Mouse (Mus musculus): ENCODE measurements around the gene Rad51b. TPM values are rescaled to one million over a fixed set of nuclear protein-coding genes. Genes with fewer than 3 reads are reported as not detected.

Gene Rad51b
- polyA plus RNA-seq, 1 experiment from 2014 or later, result 3.3 TPM

DNA sequence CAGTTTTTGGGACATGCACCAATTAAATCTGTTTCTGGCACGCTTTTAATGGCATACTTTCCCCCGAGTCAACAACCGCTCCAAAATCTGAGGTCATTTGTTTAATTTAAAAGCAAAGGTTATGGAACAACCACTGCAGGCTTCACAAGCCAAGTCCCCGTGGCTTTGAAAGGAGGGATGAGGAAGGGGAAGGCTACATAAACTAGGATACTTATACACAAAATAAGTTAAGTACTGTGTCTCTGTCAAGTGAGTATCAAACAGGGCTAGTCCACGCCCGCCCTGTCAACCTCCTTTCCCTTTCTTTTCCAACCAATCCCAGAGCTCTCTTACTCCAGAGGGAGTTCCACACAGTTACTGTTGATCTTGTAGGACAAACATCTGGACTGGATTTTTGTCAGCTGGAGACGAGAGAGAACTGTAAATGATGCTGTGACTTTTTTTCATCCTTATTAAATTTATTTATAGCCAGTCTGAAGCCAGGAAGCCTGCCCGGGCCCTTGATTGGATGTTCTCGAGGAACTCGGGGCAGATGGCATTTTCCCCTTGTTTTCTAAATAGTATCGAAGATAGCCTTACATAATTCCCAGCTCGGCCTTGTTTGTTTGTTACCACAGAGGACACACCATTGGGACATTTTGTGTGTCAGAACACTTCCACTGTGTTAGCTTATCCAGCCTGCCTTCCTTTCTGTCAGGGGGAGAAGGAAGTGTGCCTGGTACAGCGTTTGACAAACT lies 378.5 kb downstream of the Rad51b start:
- Histone ChIP-seq H3K27me3 (no peaks in the 10 kb centered on the region), H3K9ac (no peak overlapping the region), H3K4me3 (no peak overlapping the region), H3K4me2 (no peak overlapping the region; the same call in 1 of the 2 replicates), H3K9me3 (replicated peaks) (no peaks in the 10 kb centered on the region), H3K27ac (peak overlapping the region; percentile 64), H3K36me3 (no peaks in the 10 kb centered on the region), H3K4me1 (replicated peaks) (peaks cover 28% of the 10 kb centered on the region)
- 46% methylated on average over 13 of the region's 13 CpGs for WGBS
- peak; percentile 50 for ATAC-seq (replicated peaks; ENCODE audit: insufficient number of reproducible peaks, insufficient read depth, low FRiP score, low read depth)

DNA sequence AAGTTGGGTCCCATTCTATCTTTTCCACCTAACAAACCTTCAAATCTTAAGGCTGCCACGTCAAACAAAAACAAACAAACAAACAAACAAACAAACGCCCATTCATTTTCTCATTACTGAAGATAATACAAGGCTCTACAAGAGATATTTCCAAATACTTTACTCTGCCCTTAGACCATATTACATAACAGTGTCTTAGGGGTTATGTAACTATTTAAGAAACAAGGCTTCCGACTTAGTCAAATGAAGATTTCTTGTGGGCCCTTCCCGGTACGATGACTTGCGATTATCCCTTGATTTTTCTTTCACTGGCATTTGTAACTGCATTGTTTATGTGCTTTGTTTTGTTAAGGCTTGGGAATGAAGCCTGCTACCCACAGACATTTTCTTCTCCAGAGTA lies 379.2 kb downstream of the Rad51b start:
- Histone ChIP-seq H3K4me3 (no peak overlapping the region), H3K27ac (peak overlapping the region; percentile 64), H3K4me1 (replicated peaks) (peaks cover 33% of the 10 kb centered on the region), H3K9me3 (replicated peaks) (no peaks in the 10 kb centered on the region), H3K4me2 (no peak overlapping the region), H3K36me3 (no peaks in the 10 kb centered on the region), H3K9ac (no peak overlapping the region), H3K27me3 (no peaks in the 10 kb centered on the region)
- WGBS, result 79% methylated on average over 6 of the region's 6 CpGs
- ATAC-seq (replicated peaks; ENCODE audit: insufficient number of reproducible peaks, insufficient read depth, low FRiP score, low read depth), result no peak

DNA sequence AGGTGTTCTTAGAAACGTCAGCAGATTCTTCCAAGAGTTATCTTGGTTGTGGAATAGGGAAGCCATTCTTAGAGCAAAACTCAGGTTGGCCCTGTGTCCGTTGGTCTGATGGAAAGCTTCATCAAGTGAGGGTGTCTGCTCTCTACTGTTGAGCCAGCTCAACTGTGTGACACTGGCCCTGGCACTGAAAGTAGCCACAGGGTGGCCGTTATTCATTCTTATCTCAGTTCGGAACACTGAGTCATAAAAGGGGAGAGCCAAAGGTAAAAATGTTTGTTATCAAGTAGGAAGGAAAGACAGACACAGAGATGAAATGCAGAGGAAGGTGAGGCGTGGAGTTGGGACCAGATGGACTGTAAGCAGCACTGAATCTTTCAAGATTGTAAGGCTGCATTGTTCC lies 379.8 kb downstream of the Rad51b start:
- H3K27ac ChIP-seq, result peak overlapping the region; percentile 64
- no peaks in the 10 kb centered on the region for H3K27me3 ChIP-seq
- H3K4me3 ChIP-seq, result no peak overlapping the region
- peaks cover 33% of the 10 kb centered on the region for H3K4me1 ChIP-seq (replicated peaks)
- H3K36me3 ChIP-seq, result no peaks in the 10 kb centered on the region
- ATAC-seq (replicated peaks; ENCODE audit: insufficient number of reproducible peaks, insufficient read depth, low FRiP score, low read depth), result no peak
- no peak overlapping the region for H3K9ac ChIP-seq
- no peaks in the 10 kb centered on the region for H3K9me3 ChIP-seq (replicated peaks)
- no peak overlapping the region for H3K4me2 ChIP-seq
- 36% methylated on average over 5 of the region's 5 CpGs for WGBS

DNA sequence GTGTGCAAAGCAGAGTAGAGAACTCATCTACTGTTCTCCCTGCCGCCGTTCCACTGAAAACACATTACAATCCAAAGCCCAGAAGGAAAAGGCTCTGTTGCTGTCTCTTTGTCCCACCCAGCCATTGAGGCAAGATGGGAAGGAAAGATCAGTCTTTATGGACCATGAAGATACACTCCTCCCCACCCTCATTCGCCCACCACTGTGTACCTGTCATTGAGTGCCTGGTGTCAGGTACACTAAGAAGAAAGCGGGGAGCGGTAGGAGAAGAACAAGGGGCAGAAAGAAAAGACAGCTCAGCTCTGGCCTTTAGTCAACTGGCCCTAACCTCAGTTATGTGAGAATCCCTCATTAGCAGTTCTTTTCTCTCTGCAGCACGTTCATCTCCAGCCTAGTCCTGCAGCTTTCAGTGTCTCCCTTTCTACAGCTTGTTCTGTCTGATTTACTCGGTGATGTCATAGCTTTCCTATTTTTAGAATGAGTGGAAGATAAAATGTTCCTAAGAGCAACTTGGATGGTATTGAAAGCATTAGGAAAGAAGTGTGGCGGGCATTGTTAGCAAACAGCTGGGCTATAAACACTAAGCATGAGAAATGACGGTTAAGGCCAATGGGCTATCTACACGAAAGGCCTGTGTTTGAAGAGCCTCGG lies 382.3 kb downstream of the Rad51b start:
- Histone ChIP-seq H3K4me1 (replicated peaks) (peaks cover 40% of the 10 kb centered on the region), H3K9me3 (replicated peaks) (no peaks in the 10 kb centered on the region), H3K27me3 (no peaks in the 10 kb centered on the region), H3K4me2 (no peak overlapping the region), H3K9ac (no peak overlapping the region), H3K36me3 (no peaks in the 10 kb centered on the region), H3K27ac (peak overlapping the region; percentile 83), H3K4me3 (no peak overlapping the region)
- WGBS, result 35% methylated on average over 11 of the region's 11 CpGs
- ATAC-seq (replicated peaks; ENCODE audit: insufficient number of reproducible peaks, insufficient read depth, low FRiP score, low read depth), result peak; percentile 59; the same call in 1 of the 2 replicates

DNA sequence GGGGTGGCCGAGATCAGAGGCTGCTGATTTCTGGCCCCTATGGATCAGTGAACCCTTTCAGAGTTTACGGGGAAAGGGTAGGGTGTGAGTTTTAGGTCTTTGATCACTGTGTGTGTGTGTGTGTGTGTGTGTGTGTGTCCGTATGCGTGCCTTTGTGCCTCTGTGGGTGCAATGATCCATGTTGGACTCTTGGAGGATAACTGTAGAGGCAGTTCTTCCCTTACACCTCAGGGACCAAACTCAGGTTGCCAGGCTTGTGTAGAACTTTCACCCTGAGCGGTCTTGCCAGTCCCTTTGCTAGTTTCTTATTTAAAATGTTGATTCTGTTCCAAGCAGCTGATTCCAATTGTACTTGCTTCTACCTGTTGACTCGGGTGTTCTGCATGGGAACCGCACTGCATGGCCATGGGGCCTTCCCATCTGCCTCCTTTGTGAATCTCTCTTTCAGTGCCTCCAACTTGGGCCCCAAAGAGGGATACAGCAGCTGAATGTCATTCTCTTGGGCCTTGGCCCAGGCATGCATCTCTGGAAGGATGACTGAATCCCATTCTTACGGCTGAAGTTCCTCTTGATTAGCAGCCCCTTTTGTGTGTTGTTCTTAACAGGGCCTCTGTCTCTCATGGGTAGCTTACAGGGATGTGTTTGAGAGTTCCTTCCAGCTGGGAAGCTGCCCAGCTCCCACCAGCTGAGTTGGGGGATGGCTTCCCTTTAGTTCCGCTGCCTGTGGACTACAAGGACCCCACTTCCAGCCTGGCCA lies 383.0 kb downstream of the Rad51b start:
- H3K9me3 ChIP-seq (replicated peaks), result no peaks in the 10 kb centered on the region
- no peak overlapping the region for H3K4me2 ChIP-seq
- H3K4me1 ChIP-seq (replicated peaks), result peaks cover 40% of the 10 kb centered on the region
- H3K4me3 ChIP-seq, result no peak overlapping the region
- H3K36me3 ChIP-seq, result no peaks in the 10 kb centered on the region
- 0 out of 2 replicates have a peak, but pooled peaks have one; percentile 2 for ATAC-seq (replicated peaks; ENCODE audit: insufficient number of reproducible peaks, insufficient read depth, low FRiP score, low read depth)
- WGBS, result 68% methylated on average over 9 of the region's 9 CpGs
- peak overlapping the region; percentile 83 for H3K27ac ChIP-seq
- H3K9ac ChIP-seq, result no peak overlapping the region
- no peaks in the 10 kb centered on the region for H3K27me3 ChIP-seq

DNA sequence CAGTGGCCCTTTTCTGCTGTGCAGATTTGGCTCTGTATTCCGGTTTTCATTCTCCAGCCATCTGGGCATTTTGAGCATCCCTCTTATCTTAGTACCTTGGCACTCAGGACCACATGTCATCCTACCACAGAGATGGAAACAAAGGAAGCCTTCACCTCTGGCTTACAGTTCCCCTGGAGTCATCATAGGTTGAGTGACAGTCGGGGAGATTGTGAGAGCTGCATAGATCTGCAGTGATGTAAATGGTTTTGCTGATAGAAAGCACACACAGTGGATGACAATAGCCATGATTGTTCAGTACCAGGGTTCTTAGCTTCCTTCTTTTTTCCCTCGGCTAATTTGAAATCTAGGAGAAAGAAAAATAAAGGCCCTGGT lies 383.6 kb downstream of the Rad51b start:
- WGBS, result 42% methylated on average over 3 of the region's 3 CpGs

DNA sequence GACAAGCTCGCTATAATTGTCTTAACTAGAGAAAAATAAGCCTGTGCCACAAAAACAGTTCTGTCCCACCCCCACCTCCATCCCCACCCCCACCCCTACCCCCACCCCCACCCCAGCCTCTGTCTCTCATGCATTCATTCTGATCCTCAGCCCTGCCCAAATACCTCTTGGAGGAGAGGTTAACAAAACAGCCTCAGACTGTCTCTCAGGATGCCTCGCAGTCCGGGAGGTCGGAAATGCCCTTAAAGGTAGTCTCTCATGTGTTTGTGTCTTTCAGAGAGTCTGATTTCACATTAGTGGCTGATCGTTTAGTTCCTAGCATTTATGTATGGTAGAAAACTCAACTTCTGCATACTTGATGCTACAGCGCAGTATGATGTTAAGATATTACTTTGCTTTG lies 384.5 kb downstream of the Rad51b start:
- Histone ChIP-seq H3K27me3 (no peaks in the 10 kb centered on the region), H3K36me3 (no peaks in the 10 kb centered on the region), H3K9me3 (replicated peaks) (no peaks in the 10 kb centered on the region), H3K4me3 (no peak overlapping the region), H3K27ac (no peak overlapping the region), H3K4me1 (replicated peaks) (peaks cover 34% of the 10 kb centered on the region), H3K4me2 (no peak overlapping the region), H3K9ac (no peak overlapping the region)
- 84% methylated on average over 6 of the region's 6 CpGs for WGBS
- no peak for ATAC-seq (replicated peaks; ENCODE audit: insufficient number of reproducible peaks, insufficient read depth, low FRiP score, low read depth)

More for the DNA sequence above, 383.6 kb downstream of the Rad51b start:
- no peaks in the 10 kb centered on the region for H3K27me3 ChIP-seq
- H3K27ac ChIP-seq, result peak overlapping the region; percentile 83
- H3K9me3 ChIP-seq (replicated peaks), result no peaks in the 10 kb centered on the region
- H3K4me1 ChIP-seq (replicated peaks), result peaks cover 40% of the 10 kb centered on the region
- no peaks in the 10 kb centered on the region for H3K36me3 ChIP-seq
- H3K4me2 ChIP-seq, result no peak overlapping the region
- no peak for ATAC-seq (replicated peaks; ENCODE audit: insufficient number of reproducible peaks, insufficient read depth, low FRiP score, low read depth)
- no peak overlapping the region for H3K4me3 ChIP-seq
- H3K9ac ChIP-seq, result no peak overlapping the region

DNA sequence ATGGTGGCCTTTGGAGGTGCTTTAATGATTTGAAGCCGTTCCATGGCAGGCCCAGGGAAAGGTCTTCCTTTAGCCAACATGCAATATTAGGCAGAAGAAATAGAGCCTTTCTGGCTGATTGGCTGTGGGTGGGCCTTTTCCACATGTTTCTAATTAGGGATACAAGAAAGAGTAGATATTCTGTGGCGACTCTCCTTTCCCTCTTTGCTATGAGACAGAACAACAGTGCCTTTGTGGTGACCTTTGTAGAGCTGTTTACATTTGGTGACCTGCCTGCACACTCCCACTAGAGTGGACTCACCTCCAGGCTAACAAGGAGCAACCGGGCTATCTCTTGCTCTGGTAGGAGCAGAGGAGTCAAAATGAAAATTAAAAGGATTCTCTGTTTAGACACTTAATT lies 386.3 kb downstream of the Rad51b start:
- WGBS, result 48% methylated on average over 3 of the region's 3 CpGs
- no peak overlapping the region for H3K9ac ChIP-seq
- peak overlapping the region; percentile 45 for H3K27ac ChIP-seq
- peaks cover 32% of the 10 kb centered on the region for H3K4me1 ChIP-seq (replicated peaks)
- ATAC-seq (replicated peaks; ENCODE audit: insufficient number of reproducible peaks, insufficient read depth, low FRiP score, low read depth), result no peak
- no peak overlapping the region for H3K4me2 ChIP-seq
- H3K4me3 ChIP-seq, result no peak overlapping the region
- H3K27me3 ChIP-seq, result no peaks in the 10 kb centered on the region
- H3K9me3 ChIP-seq (replicated peaks), result no peaks in the 10 kb centered on the region
- no peaks in the 10 kb centered on the region for H3K36me3 ChIP-seq

DNA sequence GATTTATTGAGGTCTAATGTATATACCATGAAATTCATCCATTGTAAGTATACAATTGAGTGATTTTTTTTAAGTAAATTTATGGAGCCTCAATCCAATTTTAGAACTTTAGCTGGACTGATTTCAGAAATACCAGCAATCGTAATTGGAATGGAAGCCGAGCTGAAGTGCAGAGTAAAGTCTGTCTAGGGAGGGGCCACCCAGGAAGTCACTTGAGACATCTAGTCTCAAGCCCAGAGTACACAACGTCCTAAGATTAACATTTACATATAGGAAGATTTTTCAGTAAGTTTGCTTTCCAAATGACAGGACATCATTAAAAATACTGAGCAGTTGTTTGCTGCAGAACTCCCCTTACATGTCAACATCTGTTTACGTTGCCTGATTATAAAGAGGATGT lies 386.7 kb downstream of the Rad51b start:
- ATAC-seq (replicated peaks; ENCODE audit: insufficient number of reproducible peaks, insufficient read depth, low FRiP score, low read depth), result no peak
- peaks cover 30% of the 10 kb centered on the region for H3K4me1 ChIP-seq (replicated peaks)
- WGBS, result 51% methylated on average over 4 of the region's 4 CpGs
- H3K36me3 ChIP-seq, result no peaks in the 10 kb centered on the region
- H3K27ac ChIP-seq, result peak overlapping the region; percentile 45; the same call in 1 of the 2 replicates
- H3K27me3 ChIP-seq, result no peaks in the 10 kb centered on the region
- no peaks in the 10 kb centered on the region for H3K9me3 ChIP-seq (replicated peaks)
- no peak overlapping the region for H3K9ac ChIP-seq
- H3K4me3 ChIP-seq, result no peak overlapping the region
- no peak overlapping the region for H3K4me2 ChIP-seq

DNA sequence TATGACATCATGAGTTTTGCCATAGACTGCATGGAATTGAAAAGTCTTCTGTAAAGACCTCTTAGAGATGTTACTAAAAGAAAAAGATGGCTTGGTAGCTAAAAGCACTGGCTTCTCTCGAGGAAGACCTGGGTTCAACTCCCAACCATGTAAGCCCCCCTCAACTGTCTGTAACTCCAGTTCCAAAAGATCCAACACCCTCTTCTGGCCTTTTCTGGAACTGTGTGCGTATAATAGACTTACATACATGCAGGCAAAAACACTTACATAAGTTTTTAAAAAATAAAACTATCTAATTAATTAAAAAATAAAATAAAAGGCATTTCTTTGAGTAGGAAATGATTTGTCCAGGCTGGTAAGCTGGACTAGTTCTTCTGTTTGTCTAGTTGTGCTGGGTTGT lies 387.3 kb downstream of the Rad51b start:
- no peak overlapping the region for H3K4me2 ChIP-seq
- peaks cover 24% of the 10 kb centered on the region for H3K4me1 ChIP-seq (replicated peaks)
- no peak overlapping the region for H3K27ac ChIP-seq
- H3K9ac ChIP-seq, result no peak overlapping the region
- no peaks in the 10 kb centered on the region for H3K36me3 ChIP-seq
- no peak for ATAC-seq (replicated peaks; ENCODE audit: insufficient number of reproducible peaks, insufficient read depth, low FRiP score, low read depth)
- H3K27me3 ChIP-seq, result no peaks in the 10 kb centered on the region
- WGBS, result 89% methylated on average over 2 of the region's 2 CpGs
- no peak overlapping the region for H3K4me3 ChIP-seq
- H3K9me3 ChIP-seq (replicated peaks), result no peaks in the 10 kb centered on the region

DNA sequence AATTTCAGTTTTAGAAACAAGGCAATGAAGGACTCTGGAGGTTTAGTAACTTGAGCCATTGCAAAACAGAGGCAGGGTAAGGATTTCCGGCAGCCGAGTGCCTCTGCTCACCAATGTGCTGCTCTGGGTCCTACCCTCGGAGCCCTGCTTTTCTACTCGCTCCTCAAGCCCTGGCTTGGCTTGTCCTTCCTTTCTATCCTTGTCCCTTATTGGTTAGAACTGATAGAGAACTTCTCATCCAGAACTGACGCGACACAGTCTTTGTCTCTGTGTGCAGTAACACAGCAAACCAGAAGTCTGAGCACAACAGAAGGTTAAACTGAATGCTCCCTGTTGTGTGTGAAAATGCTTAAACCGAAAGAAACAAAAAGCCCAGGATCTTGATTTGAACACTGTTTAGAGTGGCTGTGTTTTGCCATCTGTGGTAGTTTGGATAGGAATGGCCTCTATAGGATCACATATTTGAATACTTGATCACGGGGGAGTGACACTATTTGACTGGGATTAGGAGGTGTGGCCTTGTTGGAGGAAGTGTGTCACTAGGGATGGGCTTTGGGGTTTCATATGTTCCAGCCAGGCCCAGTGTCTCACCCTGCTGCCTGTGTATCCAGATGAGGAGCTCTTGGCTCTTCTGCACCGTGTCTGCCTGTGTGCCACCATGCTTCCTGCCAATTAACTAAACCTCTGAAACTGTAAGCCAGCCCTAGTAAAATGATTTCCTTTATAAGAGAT lies 389.7 kb downstream of the Rad51b start:
- no peaks in the 10 kb centered on the region for H3K9me3 ChIP-seq (replicated peaks)
- no peak overlapping the region for H3K9ac ChIP-seq
- no peak overlapping the region for H3K4me2 ChIP-seq
- no peak overlapping the region for H3K4me3 ChIP-seq
- no peaks in the 10 kb centered on the region for H3K27me3 ChIP-seq
- H3K4me1 ChIP-seq (replicated peaks), result peaks cover 7% of the 10 kb centered on the region
- H3K27ac ChIP-seq, result no peak overlapping the region
- no peak for ATAC-seq (replicated peaks; ENCODE audit: insufficient number of reproducible peaks, insufficient read depth, low FRiP score, low read depth)
- H3K36me3 ChIP-seq, result no peaks in the 10 kb centered on the region
- WGBS, result 80% methylated on average over 9 of the region's 9 CpGs

Data from heart, embryonic 15.5 days (tissue).